Mouse (Mus musculus): ENCODE data around the gene 2310033P09Rik.
"Not testable (repeated sequence)": the region's sequence is repeated elsewhere in the genome, so short reads cannot be mapped to it uniquely, and the experiment has no call there.

Gene 2310033P09Rik

DNA sequence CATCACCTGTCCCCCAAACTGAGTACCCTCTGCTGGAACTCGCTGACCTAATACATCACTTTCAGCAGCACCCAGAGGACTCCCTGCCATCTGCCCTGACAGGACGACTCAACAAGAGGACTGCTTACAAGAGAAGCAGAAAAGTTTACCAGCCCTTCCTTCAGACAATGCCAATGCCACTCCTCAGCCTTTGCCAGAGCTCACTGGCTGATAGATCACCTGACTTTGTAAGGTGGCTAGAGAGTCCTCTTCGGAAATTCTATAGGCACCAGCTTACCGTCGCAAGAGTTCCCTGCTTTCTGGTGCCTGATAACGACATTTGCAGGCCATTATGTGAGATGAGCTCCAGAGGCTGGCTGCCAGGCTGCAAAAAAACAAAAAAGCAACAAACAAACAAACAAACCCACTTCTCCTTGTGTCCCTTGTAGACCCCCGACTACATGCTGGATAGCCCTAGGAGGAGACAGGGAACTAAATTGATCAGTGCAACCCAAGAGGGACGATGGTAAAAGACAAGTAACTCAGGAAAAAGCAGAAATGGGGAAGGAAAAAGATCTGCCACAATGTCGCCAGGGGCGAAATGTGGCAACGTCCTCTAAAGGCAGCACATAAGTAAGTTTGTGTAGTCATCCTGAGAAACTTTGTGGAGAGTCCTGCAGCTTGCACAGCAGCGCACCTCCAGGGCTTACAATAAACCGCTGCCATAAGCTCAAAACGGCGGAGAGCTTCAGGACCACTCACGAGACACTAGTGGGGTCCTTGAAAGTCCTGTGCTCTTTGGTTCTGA is 6.7 kb upstream of the 2310033P09Rik start:
- DNase-seq, result no peak

- DNase-seq, result peak; percentile 95
These were observed 5.8 kb upstream of the 2310033P09Rik start, which contains the start of gene Mrpl55 for GRCm38 (mm10) chr11:59202081-59202995. Gene Mrpl55 (plus strand): TSS chr11:59202486.

DNA sequence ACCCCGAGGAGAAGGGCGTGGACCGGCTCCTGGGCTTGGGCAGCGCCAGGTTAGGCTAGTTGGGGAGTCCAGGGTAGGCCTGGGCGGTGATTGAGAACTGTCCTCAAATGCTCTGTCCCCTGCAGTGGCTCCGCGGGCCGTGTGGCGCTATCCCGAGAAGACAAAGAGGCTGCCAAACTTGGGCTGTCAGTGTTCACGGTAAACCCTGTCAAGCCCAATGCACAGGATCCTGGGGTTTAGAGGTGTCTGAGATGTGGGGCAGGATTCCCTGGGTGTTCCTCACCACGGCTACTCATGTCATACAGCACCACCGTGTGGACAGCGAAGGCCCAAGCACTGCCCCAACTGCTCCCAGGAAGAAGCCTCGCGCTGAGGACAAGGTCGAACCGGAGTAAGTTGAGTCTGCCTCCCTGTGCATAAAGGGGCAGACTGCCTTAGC is 901 bp downstream of the 2310033P09Rik start:
- DNase-seq, result peak; percentile 59

DNA sequence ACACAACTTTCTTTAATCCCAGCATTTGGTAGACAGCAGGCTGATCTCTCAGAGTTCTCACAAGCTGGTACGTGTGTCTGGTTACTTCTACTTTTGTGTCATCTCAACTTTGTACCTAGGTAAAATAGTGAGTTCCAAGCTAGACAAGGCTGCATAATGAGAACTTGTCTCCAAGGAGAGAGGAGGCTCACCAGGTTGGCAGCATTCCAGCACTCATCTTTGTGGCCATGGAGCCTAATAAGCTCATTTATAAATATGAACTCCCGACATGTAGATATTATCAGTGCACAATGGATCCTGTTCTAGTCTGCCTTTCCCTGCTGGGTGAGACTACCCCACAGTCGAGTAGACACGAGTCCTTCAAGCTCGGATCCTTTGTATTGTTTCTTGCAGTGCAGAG is 1.5 kb downstream of the 2310033P09Rik start:
- no peak for DNase-seq

DNA sequence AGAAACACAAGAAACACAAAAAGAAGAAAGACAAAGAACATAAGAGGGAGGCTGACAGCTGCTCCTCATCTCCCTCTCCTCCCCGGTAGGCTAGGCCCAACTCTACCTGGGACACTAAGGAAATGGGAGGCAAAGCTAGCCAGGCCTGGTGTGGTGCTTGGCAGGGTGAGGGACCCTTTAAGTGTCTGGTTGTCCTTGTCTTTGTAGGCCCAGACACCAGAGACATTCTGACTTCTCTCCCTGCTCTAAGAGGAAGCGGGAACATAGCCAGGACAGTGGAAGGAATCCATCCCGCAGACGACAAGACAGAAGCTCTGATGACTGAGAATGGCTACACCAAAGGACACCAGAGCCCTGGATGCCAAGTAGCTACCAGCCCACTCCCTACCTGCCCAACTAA is 1.9 kb downstream of the 2310033P09Rik start:
- no peak for DNase-seq

GRCm38 (mm10) chr11:59211561-59211960 is 3.4 kb downstream of the 2310033P09Rik start:
- not testable (repeated sequence) for DNase-seq

- DNase-seq, result not testable (repeated sequence)
These were observed 4.2 kb downstream of the 2310033P09Rik start for GRCm38 (mm10) chr11:59212320-59212719.

DNA sequence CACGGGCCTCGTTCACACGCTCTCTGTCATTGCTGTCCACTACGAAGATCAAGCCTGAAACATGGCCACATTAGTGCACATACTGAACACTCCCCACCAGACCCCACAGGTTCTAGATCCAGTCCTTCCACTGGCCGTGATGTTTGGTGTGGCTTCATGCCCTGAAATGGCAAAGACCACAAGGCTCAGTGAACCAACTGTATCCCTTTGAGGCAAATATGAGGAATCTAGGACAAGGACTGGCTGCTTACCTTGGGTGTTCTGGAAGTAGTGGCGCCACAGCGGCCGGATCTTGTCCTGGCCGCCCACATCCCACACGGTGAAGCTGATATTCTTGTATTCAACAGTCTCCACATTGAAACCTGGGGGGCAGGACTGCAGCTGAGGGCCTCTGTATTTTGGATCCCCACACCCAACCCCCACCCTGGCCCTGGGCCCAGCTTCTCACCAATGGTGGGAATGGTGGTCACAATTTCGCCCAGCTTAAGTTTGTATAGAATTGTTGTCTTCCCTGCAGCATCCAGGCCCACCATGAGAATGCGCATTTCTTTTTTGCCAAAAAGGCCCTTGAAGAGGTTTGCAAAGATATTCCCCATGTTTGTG is 4.9 kb downstream of the 2310033P09Rik start:
- no peak for DNase-seq

GRCm38 (mm10) chr11:59216955-59217354 is 8.8 kb downstream of the 2310033P09Rik start:
- no peak for DNase-seq

GRCm38 (mm10) chr11:59218389-59218998 is 10.4 kb downstream of the 2310033P09Rik start:
- DNase-seq, result no peak

- DNase-seq, result no peak
These were observed 10.9 kb downstream of the 2310033P09Rik start for GRCm38 (mm10) chr11:59219064-59219463.

DNA sequence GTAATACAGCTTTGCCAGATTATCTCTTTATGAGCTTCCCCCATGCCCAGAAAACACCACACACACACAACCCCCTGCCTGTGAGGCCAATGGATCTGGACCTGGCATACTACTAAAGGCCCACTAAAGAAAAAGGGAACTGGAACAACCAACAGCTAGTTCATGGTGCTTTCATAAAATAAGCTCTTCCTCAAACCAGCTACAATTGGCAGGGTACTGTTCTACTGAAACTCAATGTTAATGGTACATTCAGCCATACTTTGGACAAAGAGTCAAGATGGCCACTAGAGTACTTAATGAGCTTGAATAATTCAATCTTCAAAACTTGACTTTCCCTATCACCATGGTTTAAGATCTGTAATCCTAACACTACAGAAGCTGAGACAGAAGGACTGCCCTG is 13.5 kb downstream of the 2310033P09Rik start:
- DNase-seq, result no peak

GRCm38 (mm10) chr11:59222306-59222705 is 14.2 kb downstream of the 2310033P09Rik start:
- DNase-seq, result no peak

- no peak for DNase-seq
These were observed 15.9 kb downstream of the 2310033P09Rik start for GRCm38 (mm10) chr11:59224025-59224424.

- no peak for DNase-seq
These were observed 16.3 kb downstream of the 2310033P09Rik start for GRCm38 (mm10) chr11:59224470-59224869.

- no peak for DNase-seq
These were observed 17.0 kb downstream of the 2310033P09Rik start for GRCm38 (mm10) chr11:59225167-59225566.

DNA sequence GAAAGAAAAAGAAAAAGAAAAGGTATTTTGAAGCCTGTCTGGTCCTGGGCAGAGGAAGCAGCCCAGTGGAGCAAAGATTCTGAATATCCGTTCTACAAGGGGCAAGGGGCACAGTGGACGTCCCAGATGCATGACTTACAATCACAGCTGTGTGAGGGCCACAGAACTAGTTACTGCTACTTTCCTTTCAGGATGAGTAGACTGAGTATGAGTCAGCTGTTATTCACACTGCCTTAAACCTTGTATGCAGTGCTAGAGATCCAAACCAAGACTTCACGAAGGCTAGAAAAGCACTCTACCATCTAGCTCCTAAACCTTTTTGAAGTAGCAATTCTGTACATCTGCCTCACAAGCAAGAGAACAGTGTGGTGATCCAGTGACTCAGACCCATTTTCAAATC is 18.1 kb downstream of the 2310033P09Rik start:
- no peak for DNase-seq

GRCm38 (mm10) chr11:59226787-59227603 is 18.9 kb downstream of the 2310033P09Rik start:
- DNase-seq, result no peak

GRCm38 (mm10) chr11:59227604-59228121 is 19.5 kb downstream of the 2310033P09Rik start:
- DNase-seq, result no peak

DNA sequence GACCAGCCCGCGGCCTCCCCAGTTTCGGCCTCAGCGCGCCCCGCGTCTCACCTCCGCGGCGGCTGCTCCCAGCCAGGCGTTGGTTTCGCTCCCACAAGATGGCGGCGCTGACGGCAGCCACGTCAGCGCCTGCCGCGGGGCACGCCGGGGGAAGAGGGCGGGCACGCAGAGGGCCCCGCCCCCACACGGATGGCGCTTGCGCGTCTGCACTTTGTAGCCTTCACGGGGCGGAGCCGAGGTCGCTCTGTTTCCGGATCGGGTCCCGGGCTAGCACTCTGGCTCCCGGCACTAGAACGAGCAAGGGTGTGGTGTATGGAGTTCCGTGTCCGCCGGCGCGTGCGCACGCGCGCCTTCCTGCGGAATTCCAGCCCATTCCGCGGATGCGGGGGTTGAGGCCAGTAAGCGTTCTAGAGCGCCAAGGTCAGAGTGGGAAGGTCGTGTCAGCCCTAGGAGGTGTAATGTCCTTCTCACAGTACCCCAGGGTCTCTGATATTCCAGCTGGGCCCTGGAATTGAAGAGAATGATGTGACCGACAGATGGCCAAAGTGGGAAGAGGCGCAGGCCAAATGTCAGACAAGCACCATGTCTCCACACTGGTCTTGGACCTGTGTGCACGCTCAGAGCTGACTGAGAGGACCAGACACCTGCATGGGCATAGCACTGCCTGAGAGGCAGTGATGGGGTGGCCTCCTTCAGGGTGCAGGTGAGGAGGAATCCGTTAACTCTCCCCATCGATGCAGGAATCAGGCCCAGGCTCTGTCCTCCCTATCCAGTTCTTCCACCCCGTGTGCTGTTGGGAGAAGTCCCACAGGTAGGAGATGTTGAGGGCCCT is 20.2 kb downstream of the 2310033P09Rik start, which contains the start of gene Arf1:
Gene Arf1, minus strand, starts transcription at position 149 of the 832 bp plus-strand sequence.
- peak; percentile 98 for DNase-seq

Measured in right cerebral cortex, postnatal 4 days (tissue).